19 mouse cellular contexts compared by ENCODE assay signal in the genomic region with DNA sequence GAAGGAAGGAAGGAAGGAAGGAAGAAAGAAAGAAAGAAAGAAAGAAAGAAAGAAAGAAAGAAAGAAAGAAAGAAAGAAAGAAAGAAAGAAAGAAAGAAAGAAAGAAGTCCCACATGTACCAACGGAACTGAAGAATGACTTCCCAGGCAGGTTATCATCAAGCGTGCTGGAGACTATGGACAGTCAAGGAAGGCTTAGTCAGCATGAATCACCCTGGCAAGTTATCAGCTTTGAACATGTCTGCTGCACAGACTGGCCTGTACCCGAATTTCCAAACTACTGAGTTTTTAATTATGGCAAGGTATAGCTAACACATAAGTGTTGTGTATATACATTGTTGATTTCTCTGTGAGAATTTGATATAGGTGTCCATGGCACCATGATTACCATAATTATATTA.
DNase-seq lines count a peak whose midpoint lies in the region; ATAC-seq lines count a peak whose summit lies in the region.
"Had no signal": no experiment of that assay in that cellular context is flagged by ENCODE, and none has a peak within 500 bp of the region (broad histone marks: within the 10 kb centered on the region; RNA-seq: fewer than 3 reads in every experiment).

No protein-coding gene starts in this region.

- H3K4me1 ChIP-seq in forebrain, embryonic 12.5 days = no peaks in the 10 kb centered on the region
- H3K4me1 ChIP-seq: embryonic facial prominence, embryonic 15.5 days; heart, embryonic 12.5 days; hindbrain, embryonic 10.5 days had no signal

- ATAC-seq in megakaryocyte-erythroid progenitor cell, adult 5-6 weeks (replicated peaks; ENCODE audit: low FRiP score, low TSS enrichment, poor library complexity, severe bottlenecking) = 0 out of 2 replicates have a peak, but pooled peaks have one; percentile 52
- ATAC-seq in forebrain, embryonic 12.5 days (ENCODE audit: low FRiP score) = no peak
- ATAC-seq: forebrain, postnatal 0 days; intestine, embryonic 16.5 days had no signal

- H3K9ac ChIP-seq in forebrain, embryonic 12.5 days = no peak overlapping the region
- H3K9ac ChIP-seq: embryonic facial prominence, embryonic 15.5 days; forebrain, postnatal 0 days; heart, embryonic 12.5 days; hindbrain, embryonic 14.5 days had no signal

- H3K4me3 ChIP-seq in forebrain, embryonic 12.5 days (replicated peaks) = no peak overlapping the region
- H3K4me3 ChIP-seq: embryonic facial prominence, embryonic 15.5 days; heart, adult 2 months; heart, embryonic 12.5 days; hindbrain, embryonic 10.5 days had no signal

- H3K27me3 ChIP-seq in forebrain, embryonic 12.5 days = no peaks in the 10 kb centered on the region
- H3K27me3 ChIP-seq: embryonic facial prominence, embryonic 15.5 days; heart, embryonic 12.5 days had no signal

- H3K9me3 ChIP-seq in forebrain, embryonic 12.5 days = no peaks in the 10 kb centered on the region
- H3K9me3 ChIP-seq: embryonic facial prominence, embryonic 15.5 days; heart, embryonic 12.5 days; hindbrain, embryonic 10.5 days had no signal

- H3K36me3 ChIP-seq in forebrain, embryonic 12.5 days (replicated peaks) = no peaks in the 10 kb centered on the region
- H3K36me3 ChIP-seq: embryonic facial prominence, embryonic 15.5 days; heart, embryonic 12.5 days; hindbrain, embryonic 10.5 days had no signal

- WGBS in forebrain, embryonic 12.5 days = 80% methylated on average over 3 of the region's 3 CpGs

- no peak overlapping the region for H3K27ac ChIP-seq in forebrain, embryonic 12.5 days
- H3K27ac ChIP-seq: embryonic facial prominence, embryonic 15.5 days; heart, adult 2 months; hindbrain, embryonic 10.5 days; hindbrain, embryonic 14.5 days had no signal

- H3K4me2 ChIP-seq in forebrain, embryonic 12.5 days = no peak overlapping the region
- H3K4me2 ChIP-seq: embryonic facial prominence, embryonic 15.5 days; heart, embryonic 12.5 days; hindbrain, embryonic 14.5 days had no signal

- peak; percentile 14 for DNase-seq in adrenal gland, postnatal 14 days
- DNase-seq in adrenal gland, adult 8-10 months = no peak
- DNase-seq in 416B (ENCODE audit: low read depth) (peak; percentile 88), NIH3T3 (ENCODE audit: low read depth) (peak; percentile 68)
- no peak for DNase-seq in urinary bladder, postnatal 4 days (ENCODE audit: low spot score in 2 of 2)
- DNase-seq: B cell, adult 2 months; cerebellum, adult 2 months; cerebellum, postnatal 10 days; forebrain, postnatal 0 days; gastrocnemius, postnatal 14 days; heart, adult 2 months; kidney, adult 2 months had no signal

Comparison
In these comparisons a context has a peak if more than half of its experiments do, and no peak if none do; other contexts are left out.
1. DNase-seq: peak in adrenal gland, postnatal 14 days (single experiment), 416B (single experiment) and NIH3T3 (single experiment); none in adrenal gland, adult 8-10 months (single experiment) and urinary bladder, postnatal 4 days (0 of 2).